Mouse (Mus musculus) embryonic facial prominence, embryonic 12.5 days (tissue): Measurements from ENCODE around the gene Stk39. TPM values are rescaled to one million over a fixed set of nuclear protein-coding genes. Genes with fewer than 3 reads are reported as not detected.

Source experiments
- ATAC-seq: fragments of 200-750 bp; cut with Nextera tagmentation; 2 replicates; pipeline ENCODE4 v1.8.0; 2017; ENCODE audit not compliant: insufficient number of reproducible peaks, insufficient read depth, low FRiP score, low TSS enrichment
- H3K27ac ChIP-seq: fragments of 300-500 bp; sonication (generic); 2 replicates; pipeline ENCODE4 v1.5.1; 2016; ENCODE audit warnings: mild to moderate bottlenecking
- H3K27me3 ChIP-seq: fragments of 300-500 bp; sonication (generic); 2 replicates; pipeline ENCODE4 v1.6.1; 2016; ENCODE audit warnings: mild to moderate bottlenecking, moderate library complexity
- H3K36me3 ChIP-seq: fragments of 300-500 bp; sonication (generic); 2 replicates; pipeline ENCODE4 v1.6.1; 2016; ENCODE audit warnings: mild to moderate bottlenecking
- H3K4me1 ChIP-seq: fragments of 300-500 bp; sonication (generic); 2 replicates; pipeline ENCODE4 v1.6.1; 2016
- H3K4me2 ChIP-seq: fragments of 300-500 bp; sonication (generic); replicated peaks from 2 replicates; pipeline ENCODE4 v1.6.1; 2016; ENCODE audit warnings: mild to moderate bottlenecking, moderate library complexity
- H3K4me3 ChIP-seq: fragments of 300-500 bp; sonication (generic); 2 replicates; pipeline ENCODE4 v1.5.1; 2016; ENCODE audit warnings: mild to moderate bottlenecking
- H3K9ac ChIP-seq: fragments of 300-500 bp; sonication (generic); 2 replicates; pipeline ENCODE4 v1.6.1; 2016; ENCODE audit warnings: mild to moderate bottlenecking, moderate library complexity
- H3K9me3 ChIP-seq: fragments of 300-500 bp; sonication (generic); 2 replicates; pipeline ENCODE4 v1.6.1; 2016; ENCODE audit warnings: mild to moderate bottlenecking, moderate library complexity
- whole genome bisulfite sequencing: fragments of 180-500 bp; shearing (Covaris S2); methylation state at CpG from one replicate; pipeline ENCODE4 v1.1.7; 2016; 5-methylcytosine and 5-hydroxymethylcytosine counted together
- polyA plus RNA-seq: library from polyadenylated mRNA; unstranded; fragments of >200 nt; fragmentation: Nextera tagmentation; extraction: Ambion mirVana; gene quantifications from 2 replicates; pipeline ENCODE4 v1.2.1, GENCODE M21; 2016

Stk39 gene
- polyA plus RNA-seq, 1 experiment from 2014 or later: 26.6 TPM

DNA sequence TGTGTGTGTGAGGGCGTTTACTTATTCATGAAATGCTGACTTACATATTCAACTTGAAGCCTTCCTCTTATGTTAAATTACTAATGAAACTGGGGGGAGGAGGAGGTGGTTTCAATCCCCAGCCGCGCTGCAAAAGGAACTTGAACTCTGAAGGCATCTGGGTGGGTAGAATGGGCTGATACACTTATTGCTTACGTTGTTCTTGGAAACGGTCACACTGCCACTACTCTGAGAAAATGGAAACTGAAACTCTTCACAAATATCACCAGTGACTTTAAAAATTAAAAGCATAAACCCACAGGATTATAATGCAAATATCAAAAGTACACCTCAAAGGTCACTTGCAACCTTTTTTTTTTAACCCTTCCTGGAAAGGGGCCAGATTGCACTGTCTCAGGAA, 37.5 kb downstream of the Stk39 start:
- Histone ChIP-seq H3K27me3 (no peaks in the 10 kb centered on the region), H3K4me1 (peaks cover 13% of the 10 kb centered on the region), H3K9ac (no peak overlapping the region), H3K9me3 (no peaks in the 10 kb centered on the region), H3K4me2 (no peak overlapping the region), H3K36me3 (no peaks in the 10 kb centered on the region), H3K4me3 (no peak overlapping the region), H3K27ac (no peak overlapping the region)
- 51% methylated on average over 5 of the region's 5 CpGs for WGBS
- ATAC-seq: no peak

DNA sequence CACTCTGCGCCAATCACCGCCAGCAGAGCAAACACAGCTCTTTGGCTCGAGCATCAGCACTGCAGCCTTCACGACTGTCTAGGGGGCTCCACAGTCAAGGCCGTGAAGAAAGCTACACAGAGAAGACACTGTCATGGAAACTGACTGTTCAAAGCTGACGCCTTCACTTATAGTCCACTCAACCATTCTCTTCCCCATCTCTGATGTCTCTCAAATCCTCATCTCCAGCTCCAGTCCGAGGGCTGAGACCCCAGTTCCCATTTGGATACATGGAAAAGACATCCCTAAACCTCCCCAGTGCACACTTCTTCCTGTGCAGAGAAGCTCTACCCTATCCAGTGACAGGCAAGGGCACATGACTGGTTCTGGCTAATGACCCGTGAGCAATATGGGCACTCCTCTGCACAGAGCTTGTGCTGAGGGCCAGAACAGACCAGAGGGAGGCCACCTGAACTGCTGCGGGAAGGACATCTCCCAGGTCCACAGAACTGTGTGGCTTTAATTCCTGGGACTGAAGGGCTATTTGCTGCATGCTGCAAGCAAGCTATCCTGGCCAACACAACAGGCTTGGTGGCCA, 38.2 kb downstream of the Stk39 start:
- WGBS: 88% methylated on average over 9 of the region's 9 CpGs
- Histone ChIP-seq H3K4me3 (no peak overlapping the region), H3K4me1 (peaks cover 13% of the 10 kb centered on the region), H3K4me2 (no peak overlapping the region), H3K9me3 (no peaks in the 10 kb centered on the region), H3K36me3 (no peaks in the 10 kb centered on the region), H3K9ac (no peak overlapping the region), H3K27ac (no peak overlapping the region), H3K27me3 (no peaks in the 10 kb centered on the region)
- no peak for ATAC-seq

DNA sequence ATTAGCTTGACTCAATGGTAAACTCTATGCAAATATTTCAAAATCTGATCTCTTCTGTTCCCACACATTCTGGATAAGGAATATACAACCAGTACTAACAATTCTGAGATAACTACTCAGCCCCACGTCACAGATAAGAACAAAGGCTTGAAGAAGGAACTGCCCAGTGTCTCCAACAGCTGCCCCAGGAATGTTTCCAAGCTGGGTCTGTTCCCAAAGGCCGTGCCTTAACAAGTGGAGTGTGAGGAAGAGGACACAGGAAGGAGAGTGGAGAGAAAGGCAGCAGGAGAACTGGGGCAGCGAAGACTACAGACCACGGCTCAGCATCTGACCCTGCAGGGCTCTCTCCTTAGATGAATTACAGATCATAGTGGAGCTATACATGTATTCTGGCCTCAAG, 39.2 kb downstream of the Stk39 start:
- no peaks in the 10 kb centered on the region for H3K27me3 ChIP-seq
- no peaks in the 10 kb centered on the region for H3K9me3 ChIP-seq
- H3K4me1 ChIP-seq: peaks cover 13% of the 10 kb centered on the region
- no peak for ATAC-seq
- H3K9ac ChIP-seq: no peak overlapping the region
- H3K27ac ChIP-seq: no peak overlapping the region
- no peaks in the 10 kb centered on the region for H3K36me3 ChIP-seq
- H3K4me3 ChIP-seq: no peak overlapping the region
- no peak overlapping the region for H3K4me2 ChIP-seq
- 69% methylated on average over 4 of the region's 4 CpGs for WGBS

DNA sequence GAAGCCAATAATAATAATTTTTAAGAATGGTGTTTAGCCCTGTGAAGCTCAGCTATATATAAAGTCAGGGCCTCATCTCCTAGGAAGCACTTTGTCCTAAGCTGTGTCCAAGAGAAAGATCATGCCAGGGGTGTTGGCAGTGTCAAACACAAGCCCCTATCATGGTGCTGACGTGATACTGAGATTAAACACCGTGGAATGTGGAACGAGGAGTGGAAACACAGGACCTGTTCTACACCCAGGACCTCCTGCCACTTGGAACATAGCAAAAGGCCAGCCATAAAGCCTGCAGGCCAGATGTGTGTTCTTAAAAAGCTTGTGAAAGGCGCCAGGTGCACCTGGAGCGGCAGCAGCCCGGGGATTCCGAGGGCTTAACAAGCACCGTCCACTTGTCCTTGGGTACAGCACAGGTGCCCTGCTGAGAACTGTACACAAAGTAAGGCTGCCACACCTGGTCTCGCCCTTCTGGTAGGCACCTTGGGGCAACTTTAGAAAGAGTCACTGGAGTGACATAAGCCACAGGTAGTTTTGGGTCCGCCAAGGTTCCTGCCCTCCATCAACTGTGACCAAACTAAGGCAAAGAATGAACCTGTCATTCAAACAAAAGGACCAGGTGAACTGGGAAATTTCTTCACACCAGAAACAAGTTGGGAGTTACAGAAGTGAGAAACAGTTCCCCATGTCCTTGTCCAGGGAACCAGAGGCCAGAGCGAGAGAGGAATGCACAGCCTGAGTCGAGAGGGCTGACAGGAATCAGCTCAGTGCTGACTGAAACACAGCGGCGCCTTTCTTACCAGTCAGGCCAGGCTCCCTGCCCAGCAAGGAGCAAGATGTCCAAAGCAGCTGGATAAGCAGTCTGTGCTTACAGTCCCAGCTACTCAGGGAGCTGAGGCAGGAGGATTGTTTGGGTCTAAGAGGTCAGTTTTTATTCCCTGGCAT, 40.8 kb downstream of the Stk39 start:
- Histone ChIP-seq H3K9me3 (no peaks in the 10 kb centered on the region), H3K27ac (no peak overlapping the region), H3K36me3 (no peaks in the 10 kb centered on the region), H3K9ac (no peak overlapping the region), H3K4me3 (no peak overlapping the region), H3K4me1 (peaks cover 10% of the 10 kb centered on the region), H3K4me2 (no peak overlapping the region), H3K27me3 (no peaks in the 10 kb centered on the region)
- 81% methylated on average over 14 of the region's 14 CpGs for WGBS
- ATAC-seq: no peak

DNA sequence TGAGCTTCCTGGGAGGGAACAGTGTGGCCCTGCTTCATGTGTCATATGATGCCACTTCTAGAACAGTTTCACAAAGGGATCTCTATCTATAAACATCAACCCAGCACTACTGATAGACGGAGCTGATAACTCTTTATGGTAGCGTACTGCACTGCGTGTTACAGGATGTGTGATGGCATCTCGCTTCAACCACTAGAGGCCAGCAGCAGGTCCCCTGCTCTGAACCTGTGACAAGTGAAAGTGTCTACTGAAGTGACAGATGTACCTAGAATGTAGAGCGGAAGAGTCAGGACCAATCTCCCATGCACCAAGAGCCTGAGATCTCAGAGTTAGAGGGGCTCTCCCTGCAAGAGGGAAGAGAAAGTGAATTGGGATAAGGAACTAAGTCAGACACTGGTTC, 41.6 kb downstream of the Stk39 start:
- Histone ChIP-seq H3K9me3 (no peaks in the 10 kb centered on the region), H3K4me2 (no peak overlapping the region), H3K4me1 (peaks cover 4% of the 10 kb centered on the region; the same call in 1 of the 2 replicates), H3K27ac (no peak overlapping the region), H3K9ac (no peak overlapping the region), H3K36me3 (no peaks in the 10 kb centered on the region), H3K4me3 (no peak overlapping the region), H3K27me3 (no peaks in the 10 kb centered on the region)
- ATAC-seq: no peak
- 91% methylated on average over 5 of the region's 5 CpGs for WGBS

DNA sequence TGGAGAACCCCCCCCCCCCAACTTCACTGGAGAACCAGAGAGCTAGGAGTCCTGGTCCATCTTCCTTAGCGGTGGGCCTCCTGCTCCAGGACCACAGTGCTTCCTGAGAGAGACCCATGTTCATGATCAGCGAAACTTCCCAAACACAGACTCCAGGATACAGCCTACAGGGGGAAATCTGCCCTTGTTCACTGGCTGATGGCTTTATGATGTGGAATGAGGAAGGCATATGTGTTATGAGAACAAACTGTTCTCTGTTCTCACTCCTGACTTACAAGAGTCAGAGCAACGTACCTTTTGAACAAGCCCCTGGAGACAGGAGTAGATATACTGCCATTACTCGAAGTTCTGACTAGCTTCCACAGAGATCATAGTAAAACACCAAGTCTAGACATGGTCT, 42.6 kb downstream of the Stk39 start:
- WGBS: 80% methylated on average over 4 of the region's 4 CpGs
- Histone ChIP-seq H3K27me3 (no peaks in the 10 kb centered on the region), H3K36me3 (no peaks in the 10 kb centered on the region), H3K9me3 (no peaks in the 10 kb centered on the region), H3K27ac (no peak overlapping the region), H3K4me3 (no peak overlapping the region), H3K4me2 (no peak overlapping the region), H3K9ac (no peak overlapping the region), H3K4me1 (no peaks in the 10 kb centered on the region)
- ATAC-seq: no peak

DNA sequence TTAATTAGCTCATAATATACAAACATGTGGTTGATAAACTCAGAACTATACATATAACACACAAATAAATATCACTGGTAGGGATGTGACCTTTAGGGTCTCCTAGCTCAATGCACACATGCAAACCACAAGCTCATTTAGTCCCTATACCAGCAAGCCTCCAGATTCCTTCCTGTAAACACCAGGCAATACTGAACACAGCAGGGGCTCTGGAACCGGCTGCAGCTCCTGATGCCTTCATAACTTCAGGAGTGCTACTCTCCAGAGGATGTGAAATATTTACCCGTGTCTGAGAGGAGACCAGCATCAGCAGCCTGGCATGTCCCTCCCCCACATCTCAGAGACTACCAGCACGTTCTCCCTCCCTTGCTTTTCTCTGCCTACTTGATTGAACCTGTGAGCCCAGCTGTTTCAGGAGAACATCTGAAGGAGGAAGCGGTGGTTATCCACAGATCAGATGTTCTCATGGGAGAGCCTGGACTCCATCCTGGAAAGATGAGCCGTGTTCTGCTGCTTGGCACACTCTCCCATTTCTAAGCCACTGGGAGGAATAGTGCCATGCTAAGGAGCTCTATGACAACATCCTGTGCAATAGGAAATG, 45.0 kb downstream of the Stk39 start:
- Histone ChIP-seq H3K4me2 (no peak overlapping the region), H3K4me3 (no peak overlapping the region), H3K27ac (no peak overlapping the region), H3K36me3 (no peaks in the 10 kb centered on the region), H3K9me3 (no peaks in the 10 kb centered on the region), H3K4me1 (no peaks in the 10 kb centered on the region), H3K27me3 (no peaks in the 10 kb centered on the region), H3K9ac (no peak overlapping the region)
- no peak for ATAC-seq
- 68% methylated on average over 5 of the region's 5 CpGs for WGBS

DNA sequence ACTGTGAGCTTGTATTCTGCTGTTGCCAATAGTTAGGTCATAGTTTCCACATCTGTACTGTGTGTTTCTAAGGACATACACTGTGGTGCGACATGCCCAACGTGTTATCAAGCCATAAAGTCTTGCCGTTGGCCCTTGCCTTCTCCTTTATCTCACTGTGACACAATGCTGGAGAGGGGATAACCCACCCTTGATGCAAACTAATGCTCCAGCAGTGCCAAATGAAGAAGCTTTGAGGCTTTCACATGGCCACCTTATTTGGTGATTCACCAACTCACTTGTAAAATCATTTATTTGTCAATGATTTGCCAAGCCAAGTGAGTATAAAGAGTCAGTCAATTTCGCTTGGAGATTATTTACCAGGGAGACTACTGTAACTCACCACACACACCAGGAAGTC, 46.0 kb downstream of the Stk39 start:
- 92% methylated on average over 4 of the region's 4 CpGs for WGBS
- no peak overlapping the region for H3K27ac ChIP-seq
- H3K9me3 ChIP-seq: no peaks in the 10 kb centered on the region
- no peak overlapping the region for H3K4me3 ChIP-seq
- no peak overlapping the region for H3K9ac ChIP-seq
- no peaks in the 10 kb centered on the region for H3K27me3 ChIP-seq
- H3K4me1 ChIP-seq: no peaks in the 10 kb centered on the region
- ATAC-seq: no peak
- H3K36me3 ChIP-seq: no peaks in the 10 kb centered on the region
- H3K4me2 ChIP-seq: no peak overlapping the region

DNA sequence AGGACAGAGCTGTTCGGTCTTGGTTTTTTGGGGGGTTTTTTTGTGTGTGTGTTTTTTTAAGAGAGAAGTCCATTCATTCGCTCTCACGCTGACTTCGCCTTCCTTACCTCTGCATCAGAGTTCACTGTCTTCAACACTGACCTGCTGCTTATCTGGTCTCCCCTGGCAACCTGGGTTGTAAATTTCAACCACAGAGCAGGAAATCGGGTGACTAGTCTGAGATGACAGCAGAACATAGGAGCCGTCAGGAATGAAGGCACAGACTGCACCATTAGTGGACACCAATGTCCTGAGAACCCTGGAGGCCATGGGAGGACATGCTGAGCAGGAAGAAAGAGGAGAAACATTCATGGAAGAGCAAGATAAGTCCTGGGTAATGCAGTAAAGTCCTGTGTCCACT, 51.1 kb downstream of the Stk39 start:
- no peak for ATAC-seq
- no peaks in the 10 kb centered on the region for H3K27me3 ChIP-seq
- WGBS: 73% methylated on average over 6 of the region's 6 CpGs

DNA sequence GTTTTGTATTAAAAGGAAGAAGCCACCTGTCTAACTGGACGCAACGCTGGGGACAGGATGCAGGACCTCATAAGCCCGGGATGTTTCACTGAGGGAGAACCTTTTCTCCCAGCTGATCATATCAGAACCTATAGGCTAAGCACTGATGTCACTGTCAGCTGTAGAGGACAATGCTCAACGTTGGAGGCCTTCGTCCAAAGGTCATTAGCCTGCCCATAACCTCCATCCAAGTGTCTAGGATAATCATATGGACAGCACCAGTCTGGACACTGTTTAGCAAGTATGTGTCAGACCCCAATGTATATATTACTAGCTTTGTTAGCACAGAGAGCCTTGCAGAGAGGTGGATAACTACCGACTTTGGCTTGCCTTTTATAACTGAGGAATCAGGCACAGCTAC, 51.8 kb downstream of the Stk39 start:
- Histone ChIP-seq H3K27me3 (no peaks in the 10 kb centered on the region), H3K36me3 (no peaks in the 10 kb centered on the region), H3K4me2 (no peak overlapping the region), H3K4me3 (no peak overlapping the region), H3K9ac (no peak overlapping the region), H3K9me3 (no peaks in the 10 kb centered on the region), H3K27ac (no peak overlapping the region), H3K4me1 (no peaks in the 10 kb centered on the region)
- ATAC-seq: no peak
- 86% methylated on average over 6 of the region's 6 CpGs for WGBS

More for the DNA sequence above, 51.1 kb downstream of the Stk39 start:
- no peak overlapping the region for H3K27ac ChIP-seq
- H3K9ac ChIP-seq: no peak overlapping the region
- H3K4me1 ChIP-seq: no peaks in the 10 kb centered on the region
- no peak overlapping the region for H3K4me2 ChIP-seq
- H3K9me3 ChIP-seq: no peaks in the 10 kb centered on the region
- no peak overlapping the region for H3K4me3 ChIP-seq
- no peaks in the 10 kb centered on the region for H3K36me3 ChIP-seq

DNA sequence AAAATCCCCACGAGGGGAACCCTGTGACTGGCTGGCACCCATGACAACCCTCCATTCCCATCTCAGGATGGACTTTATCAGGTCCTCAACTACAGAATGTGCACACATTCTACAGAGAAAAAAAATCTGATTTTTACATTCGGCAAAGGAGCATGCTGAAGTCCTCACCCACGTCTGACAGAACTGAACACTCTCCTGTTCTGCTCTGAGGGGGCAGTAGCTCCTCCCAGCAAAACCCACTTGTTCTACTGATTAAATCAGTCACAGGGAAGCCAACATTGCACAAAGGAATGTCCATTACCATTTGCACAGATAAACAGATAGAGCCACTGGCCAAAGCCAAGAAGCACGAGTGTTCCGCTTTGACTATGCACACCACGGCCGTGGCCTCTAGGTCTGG, 52.3 kb downstream of the Stk39 start:
- no peaks in the 10 kb centered on the region for H3K27me3 ChIP-seq
- no peak overlapping the region for H3K27ac ChIP-seq
- WGBS: 88% methylated on average over 7 of the region's 7 CpGs
- H3K36me3 ChIP-seq: no peaks in the 10 kb centered on the region
- no peak for ATAC-seq
- no peak overlapping the region for H3K9ac ChIP-seq
- H3K9me3 ChIP-seq: no peaks in the 10 kb centered on the region
- H3K4me3 ChIP-seq: no peak overlapping the region
- no peak overlapping the region for H3K4me2 ChIP-seq
- H3K4me1 ChIP-seq: no peaks in the 10 kb centered on the region

DNA sequence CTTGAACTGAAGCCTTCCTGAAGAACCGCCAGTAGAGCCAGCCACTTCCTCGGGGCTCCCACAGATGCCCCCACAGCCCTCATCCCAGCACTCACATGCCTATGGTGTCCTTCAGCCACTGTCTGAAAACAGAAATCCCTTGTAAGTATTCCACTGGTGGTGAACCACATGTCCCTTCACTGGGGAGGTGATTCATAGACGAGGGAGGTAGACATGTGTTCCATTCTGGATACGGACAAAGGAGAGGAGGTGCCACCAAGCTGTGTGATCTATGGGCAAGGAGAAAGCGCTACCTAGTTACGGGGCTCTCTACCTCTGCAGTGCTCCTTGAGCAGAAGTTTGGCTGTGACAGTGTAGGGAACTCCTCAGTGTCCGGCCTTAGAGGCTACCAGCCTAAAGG, 52.9 kb downstream of the Stk39 start:
- Histone ChIP-seq H3K9me3 (no peaks in the 10 kb centered on the region), H3K36me3 (no peaks in the 10 kb centered on the region), H3K4me3 (no peak overlapping the region), H3K9ac (no peak overlapping the region), H3K27me3 (no peaks in the 10 kb centered on the region), H3K4me2 (no peak overlapping the region), H3K4me1 (no peaks in the 10 kb centered on the region), H3K27ac (no peak overlapping the region)
- WGBS: 93% methylated on average over 7 of the region's 7 CpGs
- ATAC-seq: no peak
